Mouse (Mus musculus): Measurements from ENCODE around the gene Aadat.
A peak's percentile ranks its signal among the peaks of the same experiment; 100 is the strongest.
"Not testable (repeated sequence)": the region's sequence is repeated elsewhere in the genome, so short reads cannot be mapped to it uniquely, and the experiment has no call there.

Aadat gene

GRCm38 (mm10) chr8:60505653-60506521, at the start of gene Aadat:
Gene Aadat (plus strand): TSS chr8:60505932.
- DNase-seq: peak; percentile 73 to 92

GRCm38 (mm10) chr8:60466686-60467335, 38.9 kb upstream of the Aadat start:
- peak; percentile 77 to 79 for DNase-seq

DNA sequence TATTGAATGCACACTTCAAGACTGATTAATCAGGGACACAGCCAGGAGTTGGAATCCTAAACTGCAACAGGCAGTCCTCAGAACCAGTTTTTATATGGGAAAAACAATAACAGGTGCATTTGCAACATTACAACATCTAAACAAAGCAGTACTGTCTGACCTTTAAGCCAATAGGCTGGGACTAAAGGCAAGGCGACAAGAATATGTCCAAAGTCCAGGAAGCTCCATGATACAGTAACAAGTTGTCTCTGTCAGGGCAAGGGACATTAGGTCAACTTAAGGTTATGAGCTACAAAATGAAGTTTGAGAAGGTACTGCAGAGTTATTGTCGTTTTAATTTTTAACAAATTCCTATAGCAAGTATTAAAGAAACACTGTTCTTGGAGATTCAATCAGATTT, 15.6 kb upstream of the Aadat start:
- no peak for DNase-seq

DNA sequence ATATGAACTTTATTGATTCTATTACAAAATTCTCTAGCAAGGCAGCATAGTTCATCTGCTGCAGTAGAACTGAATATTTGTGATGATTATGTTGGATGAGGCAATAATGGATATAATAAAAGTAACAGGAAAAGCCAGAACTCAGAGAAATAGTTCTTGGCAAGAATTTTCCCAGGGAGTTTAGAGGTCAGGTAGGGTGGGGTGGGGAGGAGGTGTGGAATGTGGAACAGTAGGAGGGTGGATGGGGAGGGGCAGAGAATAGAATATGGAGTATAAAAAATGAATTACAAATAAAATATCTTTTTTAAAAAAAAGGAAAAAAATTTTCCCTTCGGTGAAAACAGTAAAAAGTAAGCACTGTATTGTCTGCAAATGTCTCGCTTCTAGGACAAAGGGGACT, 13.9 kb upstream of the Aadat start:
- peak in 1 of 2 experiments; percentile 17 for DNase-seq

GRCm38 (mm10) chr8:60492471-60492870, 13.3 kb upstream of the Aadat start:
- DNase-seq: peak; percentile 79 to 89

GRCm38 (mm10) chr8:60494606-60495005, 11.1 kb upstream of the Aadat start:
- peak; percentile 21 to 61 for DNase-seq

DNA sequence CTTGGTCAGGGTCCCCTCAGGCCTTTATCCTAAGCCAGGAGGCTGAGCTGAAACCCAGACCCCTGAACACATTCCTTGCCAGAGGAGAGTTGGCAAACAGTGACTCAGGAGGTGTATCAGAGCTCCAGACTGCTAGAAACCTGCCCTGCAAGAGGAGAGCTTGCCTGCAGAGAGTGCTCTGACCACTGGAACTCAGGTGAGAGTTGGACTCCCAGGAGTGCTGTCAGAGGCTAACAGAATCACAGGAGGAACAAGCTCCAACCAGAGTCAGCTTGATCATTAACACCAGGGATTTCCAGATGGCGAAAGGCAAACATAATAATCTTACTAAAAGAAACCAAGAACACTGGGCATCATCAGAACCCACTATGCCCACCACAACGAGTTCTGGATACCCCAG, 10.7 kb upstream of the Aadat start:
- peak; percentile 41 to 78 for DNase-seq

- DNase-seq: no peak
These were observed 2.6 kb upstream of the Aadat start, which contains the start of gene Gm10283 for GRCm38 (mm10) chr8:60503098-60503497. Gene Gm10283 (minus strand): TSS chr8:60503198.

- no peak for DNase-seq
These were observed 12.6 kb downstream of the Aadat start for GRCm38 (mm10) chr8:60518286-60518685.

- no peak for DNase-seq
These were observed 29.2 kb downstream of the Aadat start for GRCm38 (mm10) chr8:60534945-60535344.

GRCm38 (mm10) chr8:60566783-60567182, 61.1 kb downstream of the Aadat start:
- no peak for DNase-seq

DNA sequence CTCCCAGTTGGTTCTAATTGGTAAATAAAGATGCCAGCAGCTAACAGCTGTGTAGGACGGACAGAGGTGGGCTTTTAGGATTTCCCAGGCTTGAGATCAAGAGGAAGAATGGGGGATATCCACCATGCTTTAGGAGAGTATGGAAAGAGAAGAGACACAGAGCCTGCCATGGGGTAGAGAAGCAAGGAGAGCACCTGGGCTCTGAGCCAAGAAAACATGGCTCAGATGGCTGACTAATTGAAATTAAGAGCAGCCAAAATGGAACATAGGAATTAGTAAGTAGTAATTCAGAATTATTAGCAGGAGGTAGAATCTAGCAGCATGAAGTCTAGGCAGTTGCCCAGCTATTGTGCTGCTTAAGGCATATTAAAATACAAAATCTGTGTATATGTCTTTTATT, 71.5 kb downstream of the Aadat start:
- DNase-seq: peak in 1 of 2 experiments; percentile 35

- DNase-seq: no peak
These were observed 77.6 kb downstream of the Aadat start for GRCm38 (mm10) chr8:60583369-60583768.

- not testable (repeated sequence) for DNase-seq
These were observed 85.8 kb downstream of the Aadat start for GRCm38 (mm10) chr8:60591352-60592105.

GRCm38 (mm10) chr8:60594761-60595160, 89.0 kb downstream of the Aadat start:
- DNase-seq: peak; percentile 65 to 76
